Mouse (Mus musculus) midbrain, embryonic 16.5 days (tissue): ENCODE results near the gene Lmf2. TPM values are rescaled to one million over a fixed set of nuclear protein-coding genes. Genes with fewer than 3 reads are reported as not detected.

ENCODE experiments used
- ATAC-seq: fragments of 200-750 bp; cut with Nextera tagmentation; 2 replicates; pipeline ENCODE4 v1.8.0; 2017; ENCODE audit warnings: moderate TSS enrichment
- H3K27ac ChIP-seq: fragments of 300-500 bp; sonication (generic); 2 replicates; pipeline ENCODE4 v1.5.1; 2014; ENCODE audit warnings: mild to moderate bottlenecking, low read length, mixed read lengths
- H3K27me3 ChIP-seq: fragments of 300-500 bp; sonication (generic); 2 replicates; pipeline ENCODE4 v1.6.1; 2014; ENCODE audit warnings: low read depth, low read length, mixed read lengths; ENCODE audit not compliant: control insufficient read depth, insufficient read depth
- H3K36me3 ChIP-seq: fragments of 300-500 bp; sonication (generic); 2 replicates; pipeline ENCODE4 v1.6.1; 2014; ENCODE audit warnings: mild to moderate bottlenecking, low read length, moderate library complexity, mixed read lengths; ENCODE audit not compliant: control insufficient read depth, insufficient read depth
- H3K4me1 ChIP-seq: fragments of 300-500 bp; sonication (generic); 2 replicates; pipeline ENCODE4 v1.6.1; 2014; ENCODE audit warnings: mild to moderate bottlenecking, low read length, mixed read lengths; ENCODE audit not compliant: control insufficient read depth, insufficient read depth
- H3K4me2 ChIP-seq: fragments of 300-500 bp; sonication (generic); 2 replicates; pipeline ENCODE4 v1.6.1; 2014; ENCODE audit warnings: mild to moderate bottlenecking, low read length, mixed read lengths
- H3K4me3 ChIP-seq: fragments of 300-500 bp; sonication (generic); 2 replicates; pipeline ENCODE4 v1.5.1; 2014; ENCODE audit warnings: low read depth, mild to moderate bottlenecking, low read length, moderate library complexity, mixed read lengths
- H3K9ac ChIP-seq: fragments of 300-500 bp; sonication (generic); 2 replicates; pipeline ENCODE4 v1.6.1; 2014; ENCODE audit warnings: low read depth, low read length, mixed read lengths
- H3K9me3 ChIP-seq: fragments of 300-500 bp; sonication (generic); replicated peaks from 2 replicates; pipeline ENCODE4 v1.6.1; 2014; ENCODE audit warnings: mild to moderate bottlenecking, low read length, mixed read lengths; ENCODE audit not compliant: control insufficient read depth, poor library complexity, severe bottlenecking
- WGBS: fragments of 180-500 bp; shearing (Covaris S2); extraction: QIAGEN DNeasy Blood & Tissue Kit; methylation state at CpG from one replicate; pipeline ENCODE4 v1.1.7; 2014; 5-methylcytosine and 5-hydroxymethylcytosine counted together
- polyA plus RNA-seq: library from polyadenylated mRNA; unstranded; fragments of >200 nt; fragmentation: Nextera tagmentation; extraction: Ambion mirVana; gene quantifications from 2 replicates; pipeline ENCODE4 v1.2.1, GENCODE M21; 2015

Lmf2 gene
- 29.0 and 34.9 TPM in 2 replicates for polyA plus RNA-seq

- Histone ChIP-seq H3K9me3 (no peaks in the 10 kb centered on the region), H3K27ac (peak within 1 kb of the TSS; percentile 75), H3K4me3 (peak within 1 kb of the TSS; percentile 77), H3K9ac (peak within 1 kb of the TSS; percentile 76), H3K4me1 (peaks cover 29% of the 10 kb centered on the region), H3K36me3 (peaks cover 21% of the 10 kb centered on the region; the same call in 1 of the 2 replicates), H3K4me2 (peak within 1 kb of the TSS; percentile 86), H3K27me3 (no peaks in the 10 kb centered on the region)
- ATAC-seq = peak; percentile 94
- WGBS = 0% methylated on average over 64 of the region's 64 CpGs
Measured at GRCm38 (mm10) chr15:89355241-89356187, at the start of gene Lmf2, which contains the start of gene Ncaph2. TSS of gene Lmf2 (minus strand) at chr15:89355659. TSS of gene Ncaph2 (plus strand) at chr15:89355719.

GRCm38 (mm10) chr15:89404831-89405623, 49.6 kb upstream of the Lmf2 start:
- no peak for ATAC-seq
- no peak overlapping the region for H3K9ac ChIP-seq
- no peak overlapping the region for H3K4me3 ChIP-seq
- no peak overlapping the region for H3K4me2 ChIP-seq
- H3K9me3 ChIP-seq = peaks cover 3% of the 10 kb centered on the region; the same call in 1 of the 2 replicates
- H3K27me3 ChIP-seq = no peaks in the 10 kb centered on the region
- no peaks in the 10 kb centered on the region for H3K36me3 ChIP-seq
- no peak overlapping the region for H3K27ac ChIP-seq
- 87% methylated on average over 10 of the region's 10 CpGs for WGBS
- no peaks in the 10 kb centered on the region for H3K4me1 ChIP-seq

DNA sequence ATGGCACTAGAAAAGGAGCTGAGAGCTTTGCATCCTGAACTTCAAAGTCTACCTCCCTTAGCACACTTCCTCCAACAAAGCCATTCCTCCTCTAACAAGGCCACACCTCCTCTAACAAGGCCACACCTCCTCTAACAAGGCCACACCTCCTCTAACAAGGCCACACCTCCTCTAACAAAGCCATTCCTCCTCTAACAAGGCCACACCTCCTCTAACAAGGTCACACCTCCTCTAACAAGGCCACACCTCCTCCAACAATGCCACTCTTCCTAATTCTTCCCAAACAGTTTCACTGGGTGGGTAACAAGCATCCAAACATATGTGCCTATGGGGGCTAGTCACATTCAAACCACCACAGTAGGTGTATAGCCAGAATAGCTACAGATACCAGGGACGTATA, 47.0 kb upstream of the Lmf2 start:
- WGBS = 94% methylated on average over 1 of the region's 1 CpGs
- no peak overlapping the region for H3K4me2 ChIP-seq
- H3K36me3 ChIP-seq = no peaks in the 10 kb centered on the region
- H3K4me3 ChIP-seq = no peak overlapping the region
- no peaks in the 10 kb centered on the region for H3K4me1 ChIP-seq
- H3K9ac ChIP-seq = no peak overlapping the region
- ATAC-seq = no peak
- 0 out of 2 replicates have a peak, but pooled peaks cover 3% of the 10 kb centered on the region for H3K9me3 ChIP-seq
- no peak overlapping the region for H3K27ac ChIP-seq
- H3K27me3 ChIP-seq = no peaks in the 10 kb centered on the region

DNA sequence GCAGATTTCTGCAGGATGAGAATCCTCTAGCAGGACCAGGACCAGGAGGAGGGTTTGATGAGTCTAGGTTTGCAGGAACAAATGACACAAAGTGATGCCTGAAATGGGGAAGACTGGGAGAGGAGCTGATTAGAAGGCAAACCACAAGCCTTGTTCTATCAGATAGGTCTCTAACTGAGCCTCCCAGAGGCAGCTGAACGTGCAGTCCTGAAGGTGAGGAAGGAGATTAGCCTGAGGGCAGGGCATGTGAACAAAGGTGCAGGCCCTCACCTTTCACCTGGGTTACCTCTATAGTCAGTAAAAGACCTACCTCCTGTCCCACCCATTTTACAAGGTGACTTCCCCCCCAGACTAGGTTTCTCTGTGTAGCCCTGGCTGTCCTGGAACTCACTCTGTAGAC, 44.3 kb upstream of the Lmf2 start:
- Histone ChIP-seq H3K9me3 (no peaks in the 10 kb centered on the region), H3K4me3 (no peak overlapping the region), H3K4me1 (no peaks in the 10 kb centered on the region), H3K36me3 (no peaks in the 10 kb centered on the region), H3K9ac (no peak overlapping the region), H3K27me3 (no peaks in the 10 kb centered on the region), H3K27ac (no peak overlapping the region), H3K4me2 (no peak overlapping the region)
- no peak for ATAC-seq
- WGBS = 60% methylated on average over 1 of the region's 1 CpGs

DNA sequence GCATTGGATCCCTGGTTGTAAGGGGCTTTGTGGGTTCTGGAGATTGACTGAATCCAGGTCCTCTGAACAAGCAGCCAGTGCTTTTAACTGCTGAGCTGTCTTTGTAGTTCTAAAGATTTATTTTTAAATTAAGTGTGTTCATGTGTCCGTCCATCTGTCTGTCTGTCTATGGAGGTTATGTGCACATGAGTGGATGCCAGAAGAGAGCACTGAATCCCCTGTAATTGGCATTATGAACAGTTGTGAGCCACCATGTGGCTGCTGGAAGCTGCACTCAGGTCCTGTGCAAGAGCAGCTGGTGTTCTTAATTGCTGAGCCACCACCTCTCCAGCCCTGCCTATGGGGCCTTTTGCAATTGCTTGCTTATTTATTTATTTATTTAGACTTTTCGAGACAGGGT, 42.7 kb upstream of the Lmf2 start:
- ATAC-seq = no peak
- WGBS = 81% methylated on average over 2 of the region's 2 CpGs
- no peaks in the 10 kb centered on the region for H3K9me3 ChIP-seq
- no peak overlapping the region for H3K9ac ChIP-seq
- H3K4me2 ChIP-seq = no peak overlapping the region
- H3K4me3 ChIP-seq = no peak overlapping the region
- H3K36me3 ChIP-seq = no peaks in the 10 kb centered on the region
- no peaks in the 10 kb centered on the region for H3K4me1 ChIP-seq
- no peak overlapping the region for H3K27ac ChIP-seq
- H3K27me3 ChIP-seq = no peaks in the 10 kb centered on the region

- Histone ChIP-seq H3K27ac (no peak overlapping the region), H3K9me3 (no peaks in the 10 kb centered on the region), H3K4me1 (no peaks in the 10 kb centered on the region), H3K36me3 (no peaks in the 10 kb centered on the region), H3K9ac (no peak overlapping the region), H3K27me3 (no peaks in the 10 kb centered on the region), H3K4me2 (no peak overlapping the region), H3K4me3 (no peak overlapping the region)
- ATAC-seq = no peak
- 91% methylated on average over 4 of the region's 4 CpGs for WGBS
Measured at GRCm38 (mm10) chr15:89396883-89397282, 41.4 kb upstream of the Lmf2 start.

DNA sequence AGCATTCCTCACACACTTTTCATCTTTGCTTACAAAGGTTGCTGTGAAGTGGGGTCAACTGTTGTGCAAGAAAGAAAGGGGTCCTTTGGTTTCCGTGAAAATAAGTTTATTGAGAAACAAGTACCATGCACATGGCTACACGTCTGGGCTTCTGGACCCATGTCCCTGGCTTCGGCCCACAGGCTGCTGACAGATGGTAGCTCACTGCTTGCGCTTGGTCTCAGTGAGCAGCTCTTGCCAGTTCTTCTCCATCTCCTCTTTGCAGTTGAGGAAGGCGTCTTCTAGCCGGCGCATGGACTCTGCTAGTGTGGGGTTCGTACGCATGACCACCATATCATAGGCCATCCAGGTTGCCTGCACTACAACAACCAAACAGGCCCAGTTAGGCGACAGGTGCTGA, 34.6 kb upstream of the Lmf2 start:
- Histone ChIP-seq H3K4me2 (no peak overlapping the region), H3K27ac (no peak overlapping the region), H3K9me3 (no peaks in the 10 kb centered on the region), H3K4me1 (no peaks in the 10 kb centered on the region), H3K27me3 (no peaks in the 10 kb centered on the region), H3K9ac (no peak overlapping the region), H3K4me3 (no peak overlapping the region), H3K36me3 (no peaks in the 10 kb centered on the region)
- no peak for ATAC-seq
- WGBS = 94% methylated on average over 10 of the region's 10 CpGs

DNA sequence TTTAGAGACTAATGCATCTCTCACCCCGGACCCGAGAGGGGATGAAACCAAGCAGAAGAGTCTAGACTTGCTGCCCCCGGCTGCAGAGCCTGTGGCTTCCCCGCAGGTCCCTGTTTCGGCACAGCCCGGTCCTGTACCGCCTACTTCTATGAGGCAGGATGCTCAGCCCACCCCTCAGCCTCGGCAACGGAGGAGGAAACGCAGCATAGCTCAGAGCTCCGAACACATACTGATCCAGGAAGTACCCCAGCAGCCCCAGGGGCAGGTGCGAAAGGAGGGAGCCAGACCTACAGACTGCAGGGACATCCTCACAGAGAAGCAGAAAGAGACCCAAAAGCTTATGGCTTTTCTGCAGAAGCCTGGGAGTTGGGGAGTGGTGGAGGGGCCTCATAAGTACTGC, 31.7 kb upstream of the Lmf2 start:
- no peak overlapping the region for H3K4me3 ChIP-seq
- ATAC-seq = no peak
- 50% methylated on average over 12 of the region's 12 CpGs for WGBS
- H3K27ac ChIP-seq = no peak overlapping the region
- H3K9ac ChIP-seq = no peak overlapping the region
- H3K9me3 ChIP-seq = no peaks in the 10 kb centered on the region
- no peaks in the 10 kb centered on the region for H3K4me1 ChIP-seq
- no peaks in the 10 kb centered on the region for H3K36me3 ChIP-seq
- no peak overlapping the region for H3K4me2 ChIP-seq
- no peaks in the 10 kb centered on the region; the same call in 1 of the 2 replicates for H3K27me3 ChIP-seq

DNA sequence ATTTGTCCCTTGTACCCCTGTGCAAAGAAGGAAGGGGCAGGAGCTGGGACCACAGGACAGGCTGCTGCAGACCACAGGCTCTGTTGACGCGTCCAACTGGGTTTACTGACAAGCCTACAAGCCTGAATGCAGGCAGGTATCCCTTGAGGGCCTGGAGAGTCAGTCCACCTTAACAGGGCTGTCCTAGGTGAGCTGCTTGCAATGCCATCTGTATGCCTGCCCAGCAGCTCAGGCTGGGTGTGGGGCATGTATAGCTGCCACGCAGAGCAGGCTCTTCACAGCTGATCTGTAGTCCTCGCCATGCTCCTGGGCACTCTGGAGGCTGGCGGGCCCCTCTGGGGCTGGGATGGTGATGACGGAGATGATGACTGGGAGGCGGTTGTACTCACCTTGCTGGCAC, 29.2 kb upstream of the Lmf2 start, which contains the start of gene Klhdc7b:
TSS of gene Klhdc7b (plus strand) at position 301 of the 400 bp plus-strand sequence.
- no peak for ATAC-seq
- H3K36me3 ChIP-seq = no peaks in the 10 kb centered on the region
- 91% methylated on average over 7 of the region's 7 CpGs for WGBS

More for the DNA sequence above, 29.2 kb upstream of the Lmf2 start, which contains the start of gene Klhdc7b:
- H3K4me1 ChIP-seq = no peaks in the 10 kb centered on the region
- H3K4me3 ChIP-seq = no peak within 1 kb of the TSS
- H3K4me2 ChIP-seq = no peak within 1 kb of the TSS
- H3K27me3 ChIP-seq = peaks cover under 1% of the 10 kb centered on the region
- no peaks in the 10 kb centered on the region for H3K9me3 ChIP-seq
- H3K27ac ChIP-seq = no peak within 1 kb of the TSS
- H3K9ac ChIP-seq = no peak within 1 kb of the TSS
